Mouse (Mus musculus) bone marrow, adult 2 months (tissue): ENCODE data around the gene Ttbk1.

Source experiments
- CTCF ChIP-seq: fragments of 200-500 bp; IDR thresholded peaks from 2 replicates; pipeline ENCODE4 v1.5.1; 2011; ENCODE audit warnings: low read length, control low read depth; ENCODE audit not compliant: control insufficient read depth, insufficient read depth
- POLR2A ChIP-seq: fragments of 200-500 bp; IDR thresholded peaks from 2 replicates; pipeline ENCODE4 v1.6.1; 2011; ENCODE audit warnings: low read depth, mild to moderate bottlenecking, control low read depth, low read length, borderline replicate concordance; ENCODE audit not compliant: control insufficient read depth

GRCm38 (mm10) chr17:46446264-46446663 is 41.2 kb downstream of the Ttbk1 start:
- TF ChIP-seq CTCF (no peak), POLR2A (no peak)
